Mouse (Mus musculus) stomach, embryonic 16.5 days (tissue): ENCODE data around the gene Myo7a. TPM values are rescaled to one million over a fixed set of nuclear protein-coding genes. Genes with fewer than 3 reads are reported as not detected.

Experiments used
- ATAC-seq: fragments of 200-750 bp; cut with Nextera tagmentation; 2 replicates; pipeline ENCODE4 v1.8.0; 2017; ENCODE audit warnings: moderate number of reproducible peaks, moderate TSS enrichment; ENCODE audit not compliant: insufficient read depth, low FRiP score
- H3K27ac ChIP-seq: fragments of 300-500 bp; sonication (generic); 2 replicates; pipeline ENCODE4 v1.5.1; 2014; ENCODE audit warnings: low read length
- H3K27me3 ChIP-seq: fragments of 300-500 bp; sonication (generic); 2 replicates; pipeline ENCODE4 v1.6.1; 2014; ENCODE audit warnings: low read length, control low read depth, mixed read lengths; ENCODE audit not compliant: control insufficient read depth, insufficient read depth
- H3K36me3 ChIP-seq: fragments of 300-500 bp; sonication (generic); 2 replicates; pipeline ENCODE4 v1.6.1; 2014; ENCODE audit warnings: low read length; ENCODE audit not compliant: control insufficient read depth, insufficient read depth
- H3K4me1 ChIP-seq: fragments of 300-500 bp; sonication (generic); 2 replicates; pipeline ENCODE4 v1.6.1; 2014; ENCODE audit warnings: low read length, control low read depth, mixed read lengths; ENCODE audit not compliant: control insufficient read depth, insufficient read depth
- H3K4me2 ChIP-seq: fragments of 300-500 bp; sonication (generic); 2 replicates; pipeline ENCODE4 v1.6.1; 2014; ENCODE audit warnings: low read depth, low read length, mixed read lengths
- H3K4me3 ChIP-seq: fragments of 300-500 bp; sonication (generic); replicated peaks from 2 replicates; pipeline ENCODE4 v1.5.1; 2014; ENCODE audit warnings: mild to moderate bottlenecking, low read length
- H3K9ac ChIP-seq: fragments of 300-500 bp; sonication (generic); 2 replicates; pipeline ENCODE4 v1.6.1; 2014; ENCODE audit warnings: low read length
- H3K9me3 ChIP-seq: fragments of 300-500 bp; sonication (generic); replicated peaks from 2 replicates; pipeline ENCODE4 v1.6.1; 2016; ENCODE audit warnings: low read length, control low read depth; ENCODE audit not compliant: control insufficient read depth
- WGBS: fragments of 180-500 bp; shearing (Covaris S2); extraction: QIAGEN DNeasy Blood & Tissue Kit; methylation state at CpG from one replicate; pipeline ENCODE4 v1.1.7; 2014; 5-methylcytosine and 5-hydroxymethylcytosine counted together
- polyA plus RNA-seq: library from polyadenylated mRNA; unstranded; fragments of >200 nt; fragmentation: Nextera tagmentation; extraction: Ambion mirVana; gene quantifications from 2 replicates; pipeline ENCODE4 v1.2.1, GENCODE M21; 2015

Myo7a gene
- polyA plus RNA-seq, 1 experiment from 2014 or later = 11.4 TPM

DNA sequence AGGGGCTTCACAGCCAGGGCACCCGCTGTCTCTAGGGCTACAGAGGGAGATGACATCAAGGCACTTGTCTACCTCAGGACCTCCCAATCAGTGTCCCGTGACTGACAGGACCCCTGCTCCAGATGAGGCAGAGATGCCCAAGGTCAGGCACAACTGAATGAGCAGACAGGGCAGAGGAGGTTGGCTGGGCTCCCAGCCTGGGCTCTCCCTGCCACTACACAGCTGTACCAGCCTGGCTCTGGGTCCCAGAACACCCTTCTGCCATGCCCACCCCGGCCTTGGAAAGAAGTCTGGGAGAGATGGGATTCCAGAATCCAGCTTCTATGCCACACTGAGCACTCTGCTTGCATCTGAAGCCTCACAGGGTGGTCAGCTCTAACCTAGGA lies 36.9 kb upstream of the Myo7a start:
- Histone ChIP-seq H3K27ac (no peak overlapping the region), H3K4me3 (no peak overlapping the region), H3K36me3 (no peaks in the 10 kb centered on the region), H3K4me2 (no peak overlapping the region), H3K9me3 (no peaks in the 10 kb centered on the region), H3K4me1 (peaks cover 26% of the 10 kb centered on the region), H3K9ac (no peak overlapping the region; the same call in 1 of the 2 replicates), H3K27me3 (no peaks in the 10 kb centered on the region)
- ATAC-seq = no peak
- WGBS = 49% methylated on average over 3 of the region's 3 CpGs

DNA sequence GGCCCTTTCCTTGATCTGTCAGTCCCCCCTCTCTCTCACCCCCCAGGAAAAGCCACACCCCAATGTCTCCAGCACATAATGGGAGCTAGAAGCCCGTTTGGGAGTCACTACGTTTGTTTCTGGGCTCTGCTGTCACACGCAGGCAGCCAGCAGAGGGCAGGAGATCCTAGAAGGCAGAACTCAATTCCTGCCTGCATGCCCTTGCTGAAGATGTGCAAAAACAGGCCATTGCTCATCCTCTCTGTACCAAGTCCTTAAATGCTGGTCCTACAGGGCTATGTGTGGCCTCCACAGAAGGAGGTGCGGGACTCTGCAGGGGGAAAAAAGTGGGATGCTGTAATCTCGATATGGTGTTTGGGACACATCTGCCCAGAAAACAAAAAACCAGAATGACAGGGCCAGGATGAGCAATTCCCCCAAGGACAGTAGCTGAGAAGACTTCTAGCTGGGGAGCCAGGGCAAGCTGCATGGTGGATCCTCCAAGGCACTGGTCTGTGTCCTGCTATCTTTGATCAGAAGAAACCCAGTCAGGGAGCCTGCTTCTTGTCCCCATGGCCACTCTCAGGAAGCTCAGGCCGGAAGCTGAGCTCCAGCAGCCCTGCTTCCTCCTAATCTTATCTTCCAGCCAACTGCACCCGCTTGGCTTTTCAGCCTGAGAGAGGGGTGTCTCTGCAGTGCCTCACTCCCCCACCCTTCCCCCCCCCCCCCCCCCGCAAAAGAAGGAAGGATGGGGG lies 36.4 kb upstream of the Myo7a start:
- Histone ChIP-seq H3K4me3 (no peak overlapping the region), H3K36me3 (no peaks in the 10 kb centered on the region), H3K9ac (no peak overlapping the region), H3K4me2 (no peak overlapping the region), H3K4me1 (peaks cover 26% of the 10 kb centered on the region), H3K27ac (no peak overlapping the region; the same call in 1 of the 2 replicates), H3K27me3 (no peaks in the 10 kb centered on the region), H3K9me3 (no peaks in the 10 kb centered on the region)
- WGBS = 22% methylated on average over 7 of the region's 8 CpGs
- ATAC-seq = no peak

GRCm38 (mm10) chr7:98153892-98154291 lies 34.6 kb upstream of the Myo7a start:
- Histone ChIP-seq H3K4me3 (no peak overlapping the region), H3K9ac (no peak overlapping the region), H3K4me2 (no peak overlapping the region), H3K27me3 (no peaks in the 10 kb centered on the region), H3K9me3 (no peaks in the 10 kb centered on the region), H3K36me3 (no peaks in the 10 kb centered on the region), H3K4me1 (peaks cover 12% of the 10 kb centered on the region; the same call in 1 of the 2 replicates), H3K27ac (no peak overlapping the region)
- ATAC-seq = no peak
- WGBS = 73% methylated on average over 5 of the region's 5 CpGs

- no peak overlapping the region for H3K9ac ChIP-seq
- H3K9me3 ChIP-seq = no peaks in the 10 kb centered on the region
- WGBS = 48% methylated on average over 3 of the region's 3 CpGs
- H3K4me2 ChIP-seq = no peak overlapping the region
- no peak overlapping the region for H3K4me3 ChIP-seq
- H3K27ac ChIP-seq = no peak overlapping the region
- H3K4me1 ChIP-seq = peaks cover 12% of the 10 kb centered on the region; the same call in 1 of the 2 replicates
- ATAC-seq = no peak
- no peaks in the 10 kb centered on the region for H3K36me3 ChIP-seq
- H3K27me3 ChIP-seq = no peaks in the 10 kb centered on the region
These were observed 34.0 kb upstream of the Myo7a start for GRCm38 (mm10) chr7:98153345-98153744.

GRCm38 (mm10) chr7:98152400-98152799 lies 33.1 kb upstream of the Myo7a start:
- Histone ChIP-seq H3K9me3 (no peaks in the 10 kb centered on the region), H3K9ac (no peak overlapping the region), H3K4me2 (no peak overlapping the region), H3K27me3 (no peaks in the 10 kb centered on the region), H3K4me1 (peaks cover 8% of the 10 kb centered on the region; the same call in 1 of the 2 replicates), H3K27ac (no peak overlapping the region), H3K36me3 (no peaks in the 10 kb centered on the region), H3K4me3 (no peak overlapping the region)
- WGBS = 61% methylated on average over 8 of the region's 8 CpGs
- no peak for ATAC-seq

DNA sequence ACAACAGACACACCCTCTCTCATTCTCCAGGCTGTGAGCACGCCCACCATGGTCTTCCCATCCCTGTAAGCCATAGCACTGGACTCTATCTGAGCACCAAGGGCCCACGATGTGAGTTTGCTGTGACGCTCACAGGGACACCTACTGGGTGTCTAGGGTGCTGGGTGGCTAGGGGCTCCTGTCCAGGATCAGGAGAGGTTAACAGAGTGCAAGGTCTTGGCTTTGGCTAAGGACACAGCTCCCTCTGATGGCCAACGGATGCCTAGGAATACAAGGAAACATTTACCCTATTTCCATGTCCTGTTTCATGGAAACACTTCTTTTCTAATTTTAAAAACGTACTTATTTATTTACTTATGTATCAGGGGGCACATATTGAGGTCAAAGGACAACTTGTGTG lies 31.2 kb upstream of the Myo7a start:
- Histone ChIP-seq H3K9ac (no peak overlapping the region), H3K4me1 (no peaks in the 10 kb centered on the region), H3K27me3 (no peaks in the 10 kb centered on the region), H3K4me2 (no peak overlapping the region), H3K9me3 (no peaks in the 10 kb centered on the region), H3K36me3 (no peaks in the 10 kb centered on the region), H3K4me3 (no peak overlapping the region), H3K27ac (no peak overlapping the region)
- WGBS = 45% methylated on average over 5 of the region's 5 CpGs
- no peak for ATAC-seq

GRCm38 (mm10) chr7:98149802-98150201 lies 30.5 kb upstream of the Myo7a start:
- H3K4me3 ChIP-seq = no peak overlapping the region
- no peaks in the 10 kb centered on the region for H3K27me3 ChIP-seq
- H3K4me2 ChIP-seq = no peak overlapping the region
- H3K9ac ChIP-seq = no peak overlapping the region
- H3K36me3 ChIP-seq = no peaks in the 10 kb centered on the region
- WGBS = 33% methylated on average over 3 of the region's 3 CpGs
- no peaks in the 10 kb centered on the region for H3K9me3 ChIP-seq
- no peaks in the 10 kb centered on the region for H3K4me1 ChIP-seq
- H3K27ac ChIP-seq = no peak overlapping the region
- no peak for ATAC-seq

GRCm38 (mm10) chr7:98148721-98149407 lies 29.5 kb upstream of the Myo7a start:
- H3K4me1 ChIP-seq = no peaks in the 10 kb centered on the region
- no peaks in the 10 kb centered on the region for H3K9me3 ChIP-seq
- no peaks in the 10 kb centered on the region for H3K36me3 ChIP-seq
- no peaks in the 10 kb centered on the region for H3K27me3 ChIP-seq
- 70% methylated on average over 10 of the region's 10 CpGs for WGBS
- ATAC-seq = no peak
- no peak overlapping the region for H3K4me3 ChIP-seq
- no peak overlapping the region for H3K4me2 ChIP-seq
- H3K9ac ChIP-seq = no peak overlapping the region
- no peak overlapping the region for H3K27ac ChIP-seq

GRCm38 (mm10) chr7:98147766-98148165 lies 28.4 kb upstream of the Myo7a start:
- no peak for ATAC-seq
- Histone ChIP-seq H3K9me3 (no peaks in the 10 kb centered on the region), H3K9ac (no peak overlapping the region), H3K4me2 (no peak overlapping the region), H3K36me3 (no peaks in the 10 kb centered on the region), H3K4me3 (no peak overlapping the region), H3K27me3 (no peaks in the 10 kb centered on the region), H3K27ac (no peak overlapping the region), H3K4me1 (no peaks in the 10 kb centered on the region)
- WGBS = 71% methylated on average over 8 of the region's 8 CpGs
